Mouse (Mus musculus): ENCODE data around the gene Tspan6. TPM values are rescaled to one million over a fixed set of nuclear protein-coding genes. Genes with fewer than 3 reads are reported as not detected.

The Tspan6 gene
- 146 and 156 TPM in 2 replicates for polyA plus RNA-seq (2015; fragmentation: Nextera tagmentation; extraction: Ambion mirVana)

- H3K4me2 ChIP-seq (replicated peaks) = peak within 1 kb of the TSS; percentile 44
- H3K27ac ChIP-seq (replicated peaks) = peak within 1 kb of the TSS; percentile 44; the same call in 1 of the 2 replicates
- H3K27me3 ChIP-seq = no peaks in the 10 kb centered on the region; the same call in 1 of the 2 replicates
- peak within 1 kb of the TSS; percentile 56 for H3K4me3 ChIP-seq (replicated peaks)
- ATAC-seq (ENCODE audit: insufficient number of reproducible peaks, low FRiP score, low TSS enrichment, low read depth) = peak; percentile 80
- no peaks in the 10 kb centered on the region for H3K4me1 ChIP-seq
- no peaks in the 10 kb centered on the region for H3K36me3 ChIP-seq
- WGBS = 20% methylated on average over 33 of the region's 33 CpGs
- H3K9me3 ChIP-seq (replicated peaks) = no peaks in the 10 kb centered on the region
- H3K9ac ChIP-seq = peak within 1 kb of the TSS; percentile 54
Measured at GRCm38 (mm10) chrX:133898014-133898542, at the start of gene Tspan6. TSS of gene Tspan6 (minus strand) at chrX:133898429.

- H3K36me3 ChIP-seq = no peaks in the 10 kb centered on the region
- peaks cover 16% of the 10 kb centered on the region for H3K27me3 ChIP-seq
- 32% methylated on average over 3 of the region's 3 CpGs for WGBS
- H3K9ac ChIP-seq = no peak overlapping the region
- H3K4me2 ChIP-seq (replicated peaks) = no peak overlapping the region
- no peak overlapping the region for H3K4me3 ChIP-seq (replicated peaks)
- no peaks in the 10 kb centered on the region for H3K4me1 ChIP-seq
- no peak overlapping the region for H3K27ac ChIP-seq (replicated peaks)
- H3K9me3 ChIP-seq (replicated peaks) = no peaks in the 10 kb centered on the region
- no peak; the same call in 1 of the 2 replicates for ATAC-seq (ENCODE audit: insufficient number of reproducible peaks, low FRiP score, low TSS enrichment, low read depth)
Measured at GRCm38 (mm10) chrX:133947427-133947826, 49.2 kb upstream of the Tspan6 start.

- H3K9ac ChIP-seq = no peak overlapping the region
- H3K4me1 ChIP-seq = no peaks in the 10 kb centered on the region
- no peak overlapping the region for H3K27ac ChIP-seq (replicated peaks)
- WGBS = 56% methylated on average over 1 of the region's 1 CpGs
- no peaks in the 10 kb centered on the region for H3K9me3 ChIP-seq (replicated peaks)
- H3K36me3 ChIP-seq = no peaks in the 10 kb centered on the region
- H3K27me3 ChIP-seq = 0 out of 2 replicates have a peak, but pooled peaks cover 10% of the 10 kb centered on the region
- no peak overlapping the region for H3K4me2 ChIP-seq (replicated peaks)
- H3K4me3 ChIP-seq (replicated peaks) = no peak overlapping the region
- no peak for ATAC-seq (ENCODE audit: insufficient number of reproducible peaks, low FRiP score, low TSS enrichment, low read depth)
Measured at GRCm38 (mm10) chrX:133939561-133939960, 41.3 kb upstream of the Tspan6 start.

- Histone ChIP-seq H3K4me2 (replicated peaks) (no peak overlapping the region), H3K36me3 (no peaks in the 10 kb centered on the region), H3K27ac (replicated peaks) (no peak overlapping the region), H3K4me1 (no peaks in the 10 kb centered on the region), H3K9me3 (replicated peaks) (no peaks in the 10 kb centered on the region), H3K9ac (no peak overlapping the region), H3K4me3 (replicated peaks) (no peak overlapping the region), H3K27me3 (peaks cover 14% of the 10 kb centered on the region; the same call in 1 of the 2 replicates)
- 88% methylated on average over 4 of the region's 4 CpGs for WGBS
- no peak for ATAC-seq (ENCODE audit: insufficient number of reproducible peaks, low FRiP score, low TSS enrichment, low read depth)
Measured at GRCm38 (mm10) chrX:133936605-133937225, 38.5 kb upstream of the Tspan6 start.

DNA sequence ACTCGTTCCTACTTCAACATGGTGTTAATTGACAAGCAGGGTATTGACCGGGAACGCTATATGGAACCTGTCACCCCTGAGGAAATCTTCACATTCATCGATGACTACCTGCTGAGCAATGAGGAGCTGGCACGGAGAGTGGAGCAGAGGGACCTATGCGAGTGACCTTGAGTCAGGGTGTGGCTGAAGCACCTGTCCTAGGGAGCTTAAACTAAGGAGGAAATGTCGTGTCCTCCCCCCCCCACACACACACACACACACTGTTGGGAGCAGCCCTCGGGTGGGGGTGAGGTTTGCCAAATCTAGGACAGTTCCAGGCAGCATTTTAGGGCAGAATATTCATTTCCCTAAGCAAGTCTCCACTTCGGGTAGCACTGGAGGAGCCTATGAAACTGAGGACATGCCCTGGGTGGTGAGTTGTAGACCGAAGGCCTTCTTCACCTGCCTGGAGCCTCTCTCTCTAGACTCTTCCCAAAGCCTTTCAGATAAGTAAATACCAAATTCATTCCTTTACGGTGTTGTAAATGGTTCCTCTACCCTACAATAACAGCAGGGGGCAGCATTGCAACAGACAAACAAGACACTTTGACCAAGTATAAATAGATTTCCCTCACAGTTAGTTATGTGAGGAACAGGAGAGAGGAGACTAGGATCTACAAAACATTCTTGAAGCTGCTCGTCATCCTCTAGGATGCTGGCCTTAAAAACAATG lies 33.2 kb upstream of the Tspan6 start:
- 55% methylated on average over 12 of the region's 12 CpGs for WGBS
- no peak for ATAC-seq (ENCODE audit: insufficient number of reproducible peaks, low FRiP score, low TSS enrichment, low read depth)
- no peaks in the 10 kb centered on the region for H3K9me3 ChIP-seq (replicated peaks)
- no peak overlapping the region for H3K27ac ChIP-seq (replicated peaks)
- no peak overlapping the region for H3K4me2 ChIP-seq (replicated peaks)
- no peaks in the 10 kb centered on the region for H3K36me3 ChIP-seq
- no peak overlapping the region for H3K9ac ChIP-seq
- no peak overlapping the region for H3K4me3 ChIP-seq (replicated peaks)
- H3K27me3 ChIP-seq = peaks cover 14% of the 10 kb centered on the region; the same call in 1 of the 2 replicates
- no peaks in the 10 kb centered on the region for H3K4me1 ChIP-seq

GRCm38 (mm10) chrX:133926760-133927159 lies 28.5 kb upstream of the Tspan6 start:
- ATAC-seq (ENCODE audit: insufficient number of reproducible peaks, low FRiP score, low TSS enrichment, low read depth) = no peak
- Histone ChIP-seq H3K9ac (no peak overlapping the region), H3K27ac (replicated peaks) (no peak overlapping the region), H3K27me3 (peaks cover 3% of the 10 kb centered on the region; the same call in 1 of the 2 replicates), H3K4me1 (no peaks in the 10 kb centered on the region), H3K4me2 (replicated peaks) (no peak overlapping the region), H3K4me3 (replicated peaks) (no peak overlapping the region), H3K9me3 (replicated peaks) (no peaks in the 10 kb centered on the region), H3K36me3 (no peaks in the 10 kb centered on the region)
- WGBS = 81% methylated on average over 5 of the region's 5 CpGs

- H3K36me3 ChIP-seq = no peaks in the 10 kb centered on the region
- H3K9me3 ChIP-seq (replicated peaks) = no peaks in the 10 kb centered on the region
- ATAC-seq (ENCODE audit: insufficient number of reproducible peaks, low FRiP score, low TSS enrichment, low read depth) = no peak
- H3K4me3 ChIP-seq (replicated peaks) = no peak overlapping the region
- H3K4me1 ChIP-seq = no peaks in the 10 kb centered on the region
- WGBS = 64% methylated on average over 4 of the region's 4 CpGs
- H3K4me2 ChIP-seq (replicated peaks) = no peak overlapping the region
- no peak overlapping the region for H3K9ac ChIP-seq
- H3K27ac ChIP-seq (replicated peaks) = no peak overlapping the region
- H3K27me3 ChIP-seq = no peaks in the 10 kb centered on the region; the same call in 1 of the 2 replicates
Measured at GRCm38 (mm10) chrX:133921187-133921586, 23.0 kb upstream of the Tspan6 start.

- no peak overlapping the region for H3K9ac ChIP-seq
- H3K27ac ChIP-seq (replicated peaks) = peak overlapping the region; percentile 51; the same call in 1 of the 2 replicates
- H3K4me2 ChIP-seq (replicated peaks) = no peak overlapping the region
- WGBS = 38% methylated on average over 7 of the region's 7 CpGs
- no peaks in the 10 kb centered on the region for H3K4me1 ChIP-seq
- H3K4me3 ChIP-seq (replicated peaks) = no peak overlapping the region
- no peak; the same call in 1 of the 2 replicates for ATAC-seq (ENCODE audit: insufficient number of reproducible peaks, low FRiP score, low TSS enrichment, low read depth)
- 0 out of 2 replicates have a peak, but pooled peaks cover 8% of the 10 kb centered on the region for H3K27me3 ChIP-seq
- H3K9me3 ChIP-seq (replicated peaks) = no peaks in the 10 kb centered on the region
- H3K36me3 ChIP-seq = no peaks in the 10 kb centered on the region
Measured at GRCm38 (mm10) chrX:133914219-133914618, 16.0 kb upstream of the Tspan6 start.

- Histone ChIP-seq H3K9me3 (replicated peaks) (no peaks in the 10 kb centered on the region), H3K4me3 (replicated peaks) (no peak overlapping the region), H3K27ac (replicated peaks) (peak overlapping the region; percentile 65), H3K4me1 (no peaks in the 10 kb centered on the region), H3K4me2 (replicated peaks) (no peak overlapping the region), H3K36me3 (no peaks in the 10 kb centered on the region), H3K27me3 (0 out of 2 replicates have a peak, but pooled peaks cover 8% of the 10 kb centered on the region), H3K9ac (no peak overlapping the region)
- peak; percentile 77 for ATAC-seq (ENCODE audit: insufficient number of reproducible peaks, low FRiP score, low TSS enrichment, low read depth)
- 65% methylated on average over 3 of the region's 3 CpGs for WGBS
Measured at GRCm38 (mm10) chrX:133913006-133913405, 14.8 kb upstream of the Tspan6 start.

DNA sequence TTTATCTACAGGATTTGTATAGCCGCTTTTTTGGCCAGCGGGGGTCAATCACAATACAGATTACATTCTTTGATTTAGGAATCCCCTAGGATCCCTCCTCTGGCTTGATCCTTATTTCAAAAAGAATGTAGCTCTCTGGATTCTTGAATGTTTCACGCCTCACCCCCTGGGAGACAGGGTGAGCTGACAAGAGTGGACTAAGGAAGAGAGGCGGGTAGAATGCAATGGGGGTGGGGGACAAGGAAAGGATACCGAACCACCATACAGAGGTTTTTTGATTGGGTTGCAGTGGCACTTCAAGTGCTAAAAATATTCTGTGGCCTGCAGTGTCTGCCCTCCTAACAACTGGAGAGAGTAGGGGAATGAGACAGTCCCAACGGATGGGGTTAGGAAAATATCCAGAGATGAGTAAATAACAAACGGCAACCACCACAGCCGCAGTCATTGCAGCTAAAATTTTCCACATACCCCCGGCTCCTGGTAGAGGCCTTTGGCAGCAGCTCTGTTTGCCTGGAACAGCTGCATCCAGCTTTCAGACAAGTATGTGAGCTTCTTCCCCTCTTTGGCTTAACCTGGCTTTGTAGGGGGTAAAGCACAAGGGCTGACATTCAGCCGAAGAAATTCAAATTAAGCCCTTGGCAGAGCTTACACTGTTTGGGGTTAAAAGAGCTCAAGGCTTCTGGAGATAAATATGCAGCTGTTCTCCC lies 13.3 kb upstream of the Tspan6 start:
- Histone ChIP-seq H3K4me2 (replicated peaks) (no peak overlapping the region), H3K4me1 (no peaks in the 10 kb centered on the region), H3K27ac (replicated peaks) (peak overlapping the region; percentile 65), H3K9ac (no peak overlapping the region), H3K4me3 (replicated peaks) (no peak overlapping the region), H3K36me3 (no peaks in the 10 kb centered on the region), H3K9me3 (replicated peaks) (no peaks in the 10 kb centered on the region), H3K27me3 (0 out of 2 replicates have a peak, but pooled peaks cover 8% of the 10 kb centered on the region)
- 37% methylated on average over 10 of the region's 10 CpGs for WGBS
- ATAC-seq (ENCODE audit: insufficient number of reproducible peaks, low FRiP score, low TSS enrichment, low read depth) = peak; percentile 77

DNA sequence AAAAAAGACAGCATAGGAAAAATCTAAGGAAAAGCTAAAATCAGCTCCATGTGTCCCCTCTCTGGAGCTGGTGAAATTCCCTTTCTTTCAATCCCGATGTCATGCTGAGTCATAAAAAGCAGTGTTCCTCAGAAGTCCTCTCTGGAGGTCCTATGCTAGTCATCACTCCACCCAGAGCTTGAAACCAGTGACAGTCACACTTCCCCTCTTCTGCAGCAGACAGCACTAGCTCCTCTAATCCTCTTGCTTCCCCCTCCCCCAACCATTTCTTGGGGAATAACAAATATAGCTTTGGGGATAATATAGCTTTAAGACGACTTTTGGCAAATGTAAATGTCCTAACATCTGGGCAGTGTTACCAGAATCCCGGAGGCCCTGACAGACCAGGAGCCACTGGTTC lies 10.0 kb upstream of the Tspan6 start, which contains the start of gene Srpx2:
Gene Srpx2 (plus strand): TSS at position 166 of the 400 bp plus-strand sequence.
- Histone ChIP-seq H3K4me3 (replicated peaks) (no peak within 1 kb of the TSS), H3K4me2 (replicated peaks) (no peak within 1 kb of the TSS), H3K27me3 (0 out of 2 replicates have a peak, but pooled peaks cover 6% of the 10 kb centered on the region), H3K9ac (no peak within 1 kb of the TSS), H3K27ac (replicated peaks) (no peak within 1 kb of the TSS), H3K4me1 (no peaks in the 10 kb centered on the region), H3K9me3 (replicated peaks) (no peaks in the 10 kb centered on the region), H3K36me3 (no peaks in the 10 kb centered on the region)
- 20% methylated on average over 3 of the region's 3 CpGs for WGBS
- ATAC-seq (ENCODE audit: insufficient number of reproducible peaks, low FRiP score, low TSS enrichment, low read depth) = no peak
